Mouse (Mus musculus) hindbrain, embryonic 10.5 days (tissue): ENCODE results near the gene Ilvbl. TPM values are rescaled to one million over a fixed set of nuclear protein-coding genes. Genes with fewer than 3 reads are reported as not detected.
A peak's percentile ranks its signal among the peaks of the same experiment; 100 is the strongest.
"Not testable (repeated sequence)": the region's sequence is repeated elsewhere in the genome, so short reads cannot be mapped to it uniquely, and the experiment has no call there.

Source experiments
- DNase-seq: peaks from one replicate; pipeline ENCODE4 v3.0.0-alpha.2; 2017; ENCODE audit warnings: low spot score
- H3K27ac ChIP-seq: fragments of 300-500 bp; sonication (generic); 2 replicates; pipeline ENCODE4 v1.5.1; 2016; ENCODE audit warnings: mild to moderate bottlenecking, moderate library complexity
- H3K27me3 ChIP-seq: fragments of 300-500 bp; sonication (generic); 2 replicates; pipeline ENCODE4 v1.6.1; 2016; ENCODE audit warnings: mild to moderate bottlenecking; ENCODE audit not compliant: poor library complexity, insufficient read depth, severe bottlenecking
- H3K36me3 ChIP-seq: fragments of 300-500 bp; sonication (generic); 2 replicates; pipeline ENCODE4 v1.6.1; 2016; ENCODE audit warnings: mild to moderate bottlenecking, moderate library complexity
- H3K4me1 ChIP-seq: fragments of 300-500 bp; sonication (generic); replicated peaks from 2 replicates; pipeline ENCODE4 v1.6.1; 2016; ENCODE audit warnings: mild to moderate bottlenecking
- H3K4me3 ChIP-seq: fragments of 300-500 bp; sonication (generic); 2 replicates; pipeline ENCODE4 v1.5.1; 2016; ENCODE audit warnings: mild to moderate bottlenecking, moderate library complexity
- H3K9me3 ChIP-seq: fragments of 300-500 bp; sonication (generic); 2 replicates; pipeline ENCODE4 v1.6.1; 2016; ENCODE audit warnings: mild to moderate bottlenecking, moderate library complexity
- WGBS: fragments of 180-500 bp; shearing (Covaris S2); methylation state at CpG from one replicate; pipeline ENCODE4 v1.1.7; 2016; 5-methylcytosine and 5-hydroxymethylcytosine counted together
- polyA plus RNA-seq: library from polyadenylated mRNA; unstranded; fragments of >200 nt; fragmentation: Nextera tagmentation; extraction: Ambion mirVana; gene quantifications from 2 replicates; pipeline ENCODE4 v1.2.1, GENCODE M21; 2016

The Ilvbl gene
- 35.5 and 48.0 TPM in 2 replicates for polyA plus RNA-seq

DNA sequence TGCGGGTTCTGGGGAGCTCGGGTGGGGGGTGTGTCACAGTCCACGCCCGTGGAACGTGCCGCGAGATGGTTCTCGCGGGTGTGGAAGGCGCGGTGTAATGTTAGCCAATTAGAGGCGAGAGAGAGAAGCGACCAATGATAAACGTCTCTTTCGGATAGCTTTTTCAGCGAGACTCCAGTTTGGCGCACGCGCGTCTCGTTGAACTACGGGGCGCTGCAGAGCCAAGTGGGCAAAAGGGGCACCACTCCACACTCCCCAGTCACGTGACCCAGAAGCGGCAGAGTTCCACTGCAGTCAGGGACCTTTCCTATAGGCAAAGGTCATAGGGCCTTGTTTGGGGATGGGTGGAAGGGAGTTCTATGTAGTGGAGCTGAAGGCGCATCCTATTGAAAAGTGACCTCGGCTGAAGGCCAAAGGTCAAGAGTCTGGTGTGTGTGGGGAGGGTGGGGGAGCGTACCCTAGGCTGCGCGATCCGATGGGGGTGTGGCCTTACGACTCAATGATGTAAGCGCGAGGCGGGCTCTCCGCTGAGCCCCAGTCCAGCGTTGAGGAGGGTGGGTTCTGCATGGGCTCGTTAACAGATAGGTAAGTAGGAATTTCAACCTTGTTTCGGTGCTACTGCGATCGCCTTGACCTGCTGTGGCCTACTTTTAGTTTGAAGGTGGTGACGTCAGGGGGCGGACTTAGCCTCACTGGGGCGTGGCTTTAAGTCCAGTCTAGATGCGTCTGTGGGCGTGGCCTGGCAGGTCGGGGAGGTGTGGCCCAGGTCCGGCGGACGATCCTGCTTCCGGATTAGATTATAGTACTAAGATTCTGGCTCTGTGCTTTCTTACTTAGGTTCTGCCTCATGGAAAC, at the start of gene Ilvbl:
TSS of gene Ilvbl (plus strand) at position 97 of the 855 bp plus-strand sequence.
- under 1% methylated on average over 51 of the region's 51 CpGs for WGBS
- Histone ChIP-seq H3K4me3 (peak within 1 kb of the TSS; percentile 74), H3K9me3 (no peaks in the 10 kb centered on the region), H3K27ac (peak within 1 kb of the TSS; percentile 93), H3K4me1 (peaks cover 17% of the 10 kb centered on the region), H3K27me3 (no peaks in the 10 kb centered on the region), H3K36me3 (peaks cover 26% of the 10 kb centered on the region)
- DNase-seq, result peak; percentile 94

GRCm38 (mm10) chr10:78525071-78525470, 49.1 kb upstream of the Ilvbl start:
- H3K27ac ChIP-seq, H3K9me3 ChIP-seq, H3K27me3 ChIP-seq, DNase-seq, H3K36me3 ChIP-seq, H3K4me3 ChIP-seq, H3K4me1 ChIP-seq: not testable (repeated sequence)
- WGBS, result 61% methylated on average over 3 of the region's 3 CpGs

GRCm38 (mm10) chr10:78525511-78525910, 48.6 kb upstream of the Ilvbl start:
- no peaks in the 10 kb centered on the region for H3K9me3 ChIP-seq
- no peaks in the 10 kb centered on the region for H3K4me1 ChIP-seq
- no peak for DNase-seq
- WGBS, result 67% methylated on average over 4 of the region's 4 CpGs
- no peak overlapping the region for H3K27ac ChIP-seq
- H3K36me3 ChIP-seq, result no peaks in the 10 kb centered on the region
- H3K4me3 ChIP-seq, result no peak overlapping the region
- H3K27me3 ChIP-seq, result no peaks in the 10 kb centered on the region

DNA sequence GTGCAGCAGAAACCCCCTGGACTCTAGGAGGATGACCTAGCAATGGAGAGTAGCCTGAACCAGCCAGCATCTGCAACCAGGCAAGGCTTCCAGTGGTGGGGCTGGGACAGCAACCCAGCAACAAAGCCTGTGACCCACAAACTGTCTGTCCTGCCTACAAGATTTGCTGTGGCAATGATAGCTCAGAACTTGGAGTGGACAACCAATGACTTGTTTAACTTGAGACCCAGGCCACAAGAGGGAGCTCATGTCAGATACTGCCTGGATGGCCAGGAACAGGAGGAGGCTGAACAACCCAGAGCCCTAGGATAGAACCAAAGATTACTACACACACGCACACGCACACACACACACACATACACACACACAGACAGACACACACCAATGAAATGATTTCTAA, 33.2 kb upstream of the Ilvbl start:
- 66% methylated on average over 2 of the region's 2 CpGs for WGBS
- Histone ChIP-seq H3K9me3 (no peaks in the 10 kb centered on the region), H3K27ac (no peak overlapping the region), H3K4me3 (no peak overlapping the region), H3K4me1 (no peaks in the 10 kb centered on the region), H3K27me3 (no peaks in the 10 kb centered on the region), H3K36me3 (no peaks in the 10 kb centered on the region)
- DNase-seq, result no peak

DNA sequence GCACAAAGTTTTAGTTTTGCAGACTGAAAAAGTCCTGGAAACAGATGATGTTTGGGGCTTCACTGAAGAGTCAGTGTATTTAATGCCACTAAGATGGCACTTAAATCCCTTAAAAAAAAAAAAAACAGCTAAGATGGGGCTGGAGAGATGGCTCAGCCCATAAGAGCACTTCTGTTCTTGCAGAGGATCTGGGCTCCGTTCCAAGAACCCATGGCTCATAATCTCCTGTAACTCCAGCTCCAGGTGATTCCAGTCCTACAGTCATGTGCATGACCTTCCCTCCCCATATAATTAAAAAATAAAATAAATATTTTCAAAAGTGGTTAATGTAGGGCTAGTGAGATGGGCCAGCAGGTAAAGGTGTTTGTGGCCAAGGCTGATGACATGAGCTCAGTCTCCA, 9.1 kb upstream of the Ilvbl start:
- H3K9me3 ChIP-seq, result no peaks in the 10 kb centered on the region
- 93% methylated on average over 1 of the region's 1 CpGs for WGBS

DNA sequence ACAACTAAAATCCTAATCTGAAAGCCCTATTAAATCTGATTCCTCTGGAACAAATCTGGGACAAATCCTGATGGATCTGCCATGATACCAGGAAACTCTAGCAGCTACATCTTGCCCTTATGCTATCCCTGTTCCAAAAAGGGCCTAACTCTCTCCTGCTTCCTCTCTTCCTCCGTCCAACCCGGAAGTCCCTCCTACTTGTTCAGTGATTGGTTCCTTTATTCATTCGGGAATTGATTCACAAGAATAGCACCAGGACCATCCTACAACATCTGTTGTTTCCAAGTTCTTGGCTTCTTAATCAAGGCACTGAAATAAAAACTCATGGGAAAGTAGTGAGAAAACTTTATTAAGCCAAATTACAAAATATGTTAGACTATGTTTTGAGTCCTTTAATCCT, 5.0 kb upstream of the Ilvbl start:
- no peak for DNase-seq
- WGBS, result 87% methylated on average over 3 of the region's 3 CpGs
- Histone ChIP-seq H3K4me1 (0 out of 2 replicates have a peak, but pooled peaks cover 6% of the 10 kb centered on the region), H3K4me3 (no peak overlapping the region), H3K27me3 (no peaks in the 10 kb centered on the region), H3K36me3 (no peaks in the 10 kb centered on the region), H3K9me3 (no peaks in the 10 kb centered on the region), H3K27ac (no peak overlapping the region)

More for the DNA sequence above, 9.1 kb upstream of the Ilvbl start:
- Histone ChIP-seq H3K27ac (no peak overlapping the region), H3K27me3 (no peaks in the 10 kb centered on the region), H3K4me3 (no peak overlapping the region), H3K4me1 (no peaks in the 10 kb centered on the region), H3K36me3 (no peaks in the 10 kb centered on the region)
- DNase-seq, result no peak

GRCm38 (mm10) chr10:78569686-78570085, 4.5 kb upstream of the Ilvbl start:
- no peaks in the 10 kb centered on the region for H3K9me3 ChIP-seq
- H3K4me3 ChIP-seq, result no peak overlapping the region
- DNase-seq, result no peak
- no peaks in the 10 kb centered on the region for H3K36me3 ChIP-seq
- H3K27me3 ChIP-seq, result no peaks in the 10 kb centered on the region
- H3K27ac ChIP-seq, result no peak overlapping the region
- 0 out of 2 replicates have a peak, but pooled peaks cover 6% of the 10 kb centered on the region for H3K4me1 ChIP-seq
- 66% methylated on average over 3 of the region's 3 CpGs for WGBS

GRCm38 (mm10) chr10:78570416-78570815, 3.7 kb upstream of the Ilvbl start:
- WGBS, result 71% methylated on average over 6 of the region's 6 CpGs
- H3K9me3 ChIP-seq, result no peaks in the 10 kb centered on the region
- peaks cover 12% of the 10 kb centered on the region for H3K4me1 ChIP-seq
- no peaks in the 10 kb centered on the region for H3K27me3 ChIP-seq
- no peak for DNase-seq
- no peak overlapping the region for H3K27ac ChIP-seq
- H3K36me3 ChIP-seq, result no peaks in the 10 kb centered on the region
- H3K4me3 ChIP-seq, result no peak overlapping the region

DNA sequence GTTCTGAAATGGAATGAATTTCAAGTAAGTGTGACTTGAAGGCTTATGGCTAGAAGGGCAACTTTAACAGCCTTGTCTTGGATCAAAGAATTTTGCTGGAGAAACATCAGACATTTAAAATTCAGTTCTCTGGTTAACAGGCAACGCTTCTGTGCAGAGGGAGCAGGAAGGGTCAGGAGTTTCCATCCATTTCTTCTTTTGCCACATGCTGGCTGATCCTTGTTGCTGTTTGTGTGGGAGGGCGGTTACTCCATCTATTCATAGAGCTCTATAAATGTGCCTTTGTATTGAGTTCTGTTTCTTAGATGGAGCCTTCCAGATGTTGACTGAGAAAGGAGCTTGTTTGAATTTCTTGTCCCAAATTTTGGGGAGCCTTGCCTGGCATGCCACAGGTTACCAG, 3.2 kb upstream of the Ilvbl start:
- Histone ChIP-seq H3K9me3 (no peaks in the 10 kb centered on the region), H3K27me3 (no peaks in the 10 kb centered on the region), H3K4me3 (no peak overlapping the region), H3K36me3 (no peaks in the 10 kb centered on the region), H3K27ac (no peak overlapping the region), H3K4me1 (peaks cover 17% of the 10 kb centered on the region)
- 67% methylated on average over 2 of the region's 2 CpGs for WGBS
- DNase-seq, result no peak

- H3K27ac ChIP-seq, result no peak overlapping the region
- H3K27me3 ChIP-seq, result no peaks in the 10 kb centered on the region
- H3K4me3 ChIP-seq, result no peak overlapping the region
- no peaks in the 10 kb centered on the region for H3K9me3 ChIP-seq
- WGBS, result 81% methylated on average over 3 of the region's 3 CpGs
- H3K36me3 ChIP-seq, result peaks cover 14% of the 10 kb centered on the region
- peaks cover 17% of the 10 kb centered on the region for H3K4me1 ChIP-seq
- DNase-seq, result no peak
These were observed 920 bp upstream of the Ilvbl start for GRCm38 (mm10) chr10:78573226-78573625.

DNA sequence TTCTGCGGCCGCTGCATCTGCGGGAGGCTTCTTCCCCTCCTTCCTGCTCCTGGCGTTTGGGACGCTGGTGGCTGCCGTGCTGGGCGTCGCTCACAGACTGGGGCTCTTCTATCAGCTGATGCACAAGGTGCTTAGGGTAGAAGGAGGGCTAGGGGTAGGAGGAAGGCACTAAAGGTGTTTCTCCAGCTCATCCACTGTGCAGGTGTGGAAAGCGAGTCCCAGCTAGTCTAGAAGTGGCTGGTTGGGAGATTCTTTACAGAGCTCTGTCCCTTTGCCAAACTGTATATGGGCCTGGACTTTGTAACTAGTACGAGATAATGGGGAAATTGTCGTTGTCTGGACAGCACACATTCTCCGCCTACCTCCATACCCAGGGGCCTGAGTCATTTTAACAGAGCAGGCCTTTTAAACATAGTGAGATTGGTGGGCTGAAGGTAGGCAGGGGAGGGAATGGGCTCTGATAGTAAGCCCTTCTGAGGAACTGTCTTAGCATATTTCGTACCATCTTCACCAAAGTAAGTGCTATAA, 1.0 kb downstream of the Ilvbl start:
- no peak for DNase-seq
- H3K27ac ChIP-seq, result peak overlapping the region; percentile 93
- H3K4me3 ChIP-seq, result peak overlapping the region; percentile 74
- WGBS, result 18% methylated on average over 13 of the region's 13 CpGs
- H3K27me3 ChIP-seq, result no peaks in the 10 kb centered on the region
- peaks cover 17% of the 10 kb centered on the region for H3K4me1 ChIP-seq
- no peaks in the 10 kb centered on the region for H3K9me3 ChIP-seq
- H3K36me3 ChIP-seq, result peaks cover 31% of the 10 kb centered on the region

- Histone ChIP-seq H3K36me3 (peaks cover 36% of the 10 kb centered on the region), H3K9me3 (no peaks in the 10 kb centered on the region), H3K27me3 (no peaks in the 10 kb centered on the region), H3K4me1 (peaks cover 17% of the 10 kb centered on the region), H3K27ac (no peak overlapping the region), H3K4me3 (peak overlapping the region; percentile 74; the same call in 1 of the 2 replicates)
- 90% methylated on average over 2 of the region's 2 CpGs for WGBS
- no peak for DNase-seq
These were observed 1.5 kb downstream of the Ilvbl start for GRCm38 (mm10) chr10:78575690-78576089.

DNA sequence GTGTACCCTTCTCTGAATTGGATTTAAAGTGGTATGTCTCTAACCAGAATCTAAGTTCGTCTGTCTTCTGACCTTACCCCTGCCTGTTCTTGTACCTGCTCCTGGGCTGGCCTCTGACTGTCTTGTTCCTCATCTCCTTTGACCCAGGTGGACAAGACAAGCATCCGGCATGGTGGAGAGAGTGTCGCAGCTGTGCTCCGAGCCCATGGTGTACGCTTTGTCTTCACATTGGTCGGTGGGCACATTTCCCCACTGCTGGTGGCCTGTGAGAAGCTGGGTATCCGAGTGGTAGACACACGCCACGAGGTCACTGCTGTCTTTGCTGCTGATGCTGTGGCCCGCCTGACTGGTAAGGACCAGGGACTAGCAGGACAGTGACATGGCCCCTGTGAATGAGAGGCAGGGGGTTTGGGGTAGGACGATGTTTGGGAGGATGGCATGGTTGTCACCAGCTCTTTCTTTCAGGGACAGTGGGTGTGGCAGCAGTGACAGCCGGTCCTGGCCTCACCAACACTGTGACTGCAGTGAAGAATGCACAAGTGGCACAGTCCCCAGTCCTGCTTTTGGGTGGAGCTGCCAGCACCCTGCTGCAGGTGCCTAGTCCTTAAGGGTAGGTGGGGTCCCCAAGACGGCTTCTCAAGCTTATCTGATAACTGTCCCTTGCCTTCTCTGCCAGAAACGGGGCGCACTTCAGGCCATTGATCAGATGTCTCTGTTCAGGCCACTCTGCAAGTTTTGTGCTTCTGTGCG, 2.5 kb downstream of the Ilvbl start:
- Histone ChIP-seq H3K4me3 (no peak overlapping the region), H3K9me3 (no peaks in the 10 kb centered on the region), H3K4me1 (peaks cover 17% of the 10 kb centered on the region), H3K27me3 (no peaks in the 10 kb centered on the region), H3K27ac (no peak overlapping the region), H3K36me3 (peaks cover 45% of the 10 kb centered on the region)
- 92% methylated on average over 16 of the region's 16 CpGs for WGBS
- no peak for DNase-seq
